Mouse (Mus musculus): ENCODE measurements at regions not wholly inside any gene's neighbourhood (a gene's known extent, or its start where the extent isn't known, plus 50 kb on each side); places are given as distances from the start of the nearest gene placed in this dataset.

DNA sequence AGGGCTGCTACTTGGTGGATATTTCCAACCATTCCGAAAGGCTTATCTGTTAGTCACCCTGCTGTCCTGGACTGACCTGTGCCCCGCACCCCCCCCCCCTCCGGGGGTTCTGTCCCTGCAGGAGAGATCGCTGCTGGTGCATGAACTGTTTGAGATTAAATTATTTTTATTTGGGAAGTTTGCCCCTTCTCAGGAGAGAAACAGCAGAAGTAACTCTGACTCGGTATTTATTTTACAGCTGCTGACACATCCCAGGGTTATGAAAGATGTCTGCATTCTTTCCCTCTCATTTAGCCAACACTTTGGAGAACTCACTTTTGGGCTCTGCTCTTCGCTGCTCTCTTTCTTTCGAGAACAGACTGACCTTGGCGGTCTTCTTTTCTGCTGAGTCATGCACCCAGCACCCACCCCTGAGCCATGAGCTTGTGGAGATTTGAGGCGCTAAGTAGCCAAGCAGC is 99.5 kb upstream of the Rgma start:
- no peak for TF ChIP-seq CTCF (IDR thresholded peaks at IDR 0.05; ENCODE audit: control insufficient read depth, insufficient read depth, insufficient read length)
- TF ChIP-seq USF1 (IDR thresholded peaks at IDR 0.05; ENCODE audit: low read depth), result no peak
- TF ChIP-seq MYOG (IDR thresholded peaks at IDR 0.05; ENCODE audit: control insufficient read depth, extremely low read depth, insufficient read length), result no peak
- TF ChIP-seq CEBPB (IDR thresholded peaks at IDR 0.05; ENCODE audit: low read depth), result no peak
- TF ChIP-seq MYOD1 (IDR thresholded peaks at IDR 0.05; ENCODE audit: control insufficient read depth, insufficient read length, low read depth), result no peak
